Mouse (Mus musculus) heart, embryonic 11.5 days (tissue): Measurements from ENCODE around the gene Ppp3cb. TPM values are rescaled to one million over a fixed set of nuclear protein-coding genes. Genes with fewer than 3 reads are reported as not detected.

Experiments
- ATAC-seq: fragments of 200-750 bp; cut with Nextera tagmentation; replicated peaks from 2 replicates; pipeline ENCODE4 v1.8.0; 2017; ENCODE audit warnings: moderate library complexity; ENCODE audit not compliant: insufficient number of reproducible peaks, low FRiP score, low TSS enrichment
- H3K27ac ChIP-seq: fragments of 300-500 bp; sonication (generic); 2 replicates; pipeline ENCODE4 v1.5.1; 2014; ENCODE audit warnings: mild to moderate bottlenecking, low read depth, low read length
- H3K27me3 ChIP-seq: fragments of 300-500 bp; sonication (generic); 2 replicates; pipeline ENCODE4 v1.6.1; 2014; ENCODE audit warnings: mild to moderate bottlenecking, low read length, mixed read lengths; ENCODE audit not compliant: control insufficient read depth, insufficient read depth
- H3K36me3 ChIP-seq: fragments of 300-500 bp; sonication (generic); 2 replicates; pipeline ENCODE4 v1.6.1; 2014; ENCODE audit warnings: mild to moderate bottlenecking, low read length, moderate library complexity, mixed read lengths; ENCODE audit not compliant: control insufficient read depth, insufficient read depth
- H3K4me1 ChIP-seq: fragments of 300-500 bp; sonication (generic); 2 replicates; pipeline ENCODE4 v1.6.1; 2014; ENCODE audit warnings: low read length; ENCODE audit not compliant: control insufficient read depth, insufficient read depth
- H3K4me2 ChIP-seq: fragments of 300-500 bp; sonication (generic); 2 replicates; pipeline ENCODE4 v1.6.1; 2014; ENCODE audit warnings: mild to moderate bottlenecking, moderate library complexity
- H3K4me3 ChIP-seq: fragments of 300-500 bp; sonication (generic); 2 replicates; pipeline ENCODE4 v1.5.1; 2014; ENCODE audit warnings: low read depth, low read length
- H3K9ac ChIP-seq: fragments of 300-500 bp; sonication (generic); 2 replicates; pipeline ENCODE4 v1.6.1; 2014; ENCODE audit warnings: mild to moderate bottlenecking, low read depth, low read length, moderate library complexity
- H3K9me3 ChIP-seq: fragments of 300-500 bp; sonication (generic); replicated peaks from 2 replicates; pipeline ENCODE4 v1.6.1; 2016; ENCODE audit warnings: low read length; ENCODE audit not compliant: control insufficient read depth
- WGBS: fragments of 180-500 bp; shearing (Covaris S2); extraction: QIAGEN DNeasy Blood & Tissue Kit; methylation state at CpG from one replicate; pipeline ENCODE4 v1.1.7; 2014; ENCODE audit not compliant: insufficient replicate concordance; 5-methylcytosine and 5-hydroxymethylcytosine counted together
- polyA plus RNA-seq: library from polyadenylated mRNA; unstranded; fragments of >200 nt; fragmentation: Nextera tagmentation; extraction: Ambion mirVana; gene quantifications from 2 replicates; pipeline ENCODE4 v1.2.1, GENCODE M21; 2014

Ppp3cb gene
- polyA plus RNA-seq, 1 experiment from 2014 or later = 46.8 TPM

- peaks cover 11% of the 10 kb centered on the region for H3K36me3 ChIP-seq
- WGBS = 87% methylated on average over 5 of the region's 5 CpGs
These were observed 15.5 kb upstream of the Ppp3cb start for GRCm38 (mm10) chr14:20561897-20562296.

GRCm38 (mm10) chr14:20550136-20550535 is 3.8 kb upstream of the Ppp3cb start:
- H3K4me3 ChIP-seq = no peak overlapping the region
- H3K36me3 ChIP-seq = 0 out of 2 replicates have a peak, but pooled peaks cover 8% of the 10 kb centered on the region
- ATAC-seq = no peak
- no peak overlapping the region for H3K9ac ChIP-seq
- H3K9me3 ChIP-seq = no peaks in the 10 kb centered on the region
- H3K4me2 ChIP-seq = no peak overlapping the region
- 76% methylated on average over 2 of the region's 2 CpGs for WGBS
- H3K27me3 ChIP-seq = no peaks in the 10 kb centered on the region
- H3K27ac ChIP-seq = no peak overlapping the region
- 0 out of 2 replicates have a peak, but pooled peaks cover 5% of the 10 kb centered on the region for H3K4me1 ChIP-seq

More at GRCm38 (mm10) chr14:20561897-20562296, 15.5 kb upstream of the Ppp3cb start:
- Histone ChIP-seq H3K9me3 (no peaks in the 10 kb centered on the region), H3K27ac (no peak overlapping the region), H3K4me1 (no peaks in the 10 kb centered on the region), H3K4me3 (no peak overlapping the region), H3K9ac (no peak overlapping the region), H3K4me2 (no peak overlapping the region), H3K27me3 (no peaks in the 10 kb centered on the region)
- ATAC-seq = no peak

GRCm38 (mm10) chr14:20545529-20546331 is 643 bp downstream of the Ppp3cb start:
- peak; percentile 99 for ATAC-seq
- Histone ChIP-seq H3K4me3 (peak overlapping the region; percentile 86), H3K9ac (peak overlapping the region; percentile 93), H3K27me3 (no peaks in the 10 kb centered on the region), H3K36me3 (0 out of 2 replicates have a peak, but pooled peaks cover 6% of the 10 kb centered on the region), H3K9me3 (no peaks in the 10 kb centered on the region), H3K27ac (peak overlapping the region; percentile 100), H3K4me2 (peak overlapping the region; percentile 72), H3K4me1 (peaks cover 8% of the 10 kb centered on the region; the same call in 1 of the 2 replicates)
- WGBS = under 1% methylated on average over 48 of the region's 67 CpGs

GRCm38 (mm10) chr14:20544467-20545411 is 1.6 kb downstream of the Ppp3cb start:
- H3K9me3 ChIP-seq = no peaks in the 10 kb centered on the region
- ATAC-seq = no peak
- 67% methylated on average over 7 of the region's 7 CpGs for WGBS
- peak overlapping the region; percentile 34; the same call in 1 of the 2 replicates for H3K9ac ChIP-seq
- peak overlapping the region; percentile 86 for H3K4me3 ChIP-seq
- H3K4me2 ChIP-seq = peak overlapping the region; percentile 72
- no peak overlapping the region for H3K27ac ChIP-seq
- 0 out of 2 replicates have a peak, but pooled peaks cover 6% of the 10 kb centered on the region for H3K36me3 ChIP-seq
- no peaks in the 10 kb centered on the region for H3K27me3 ChIP-seq
- H3K4me1 ChIP-seq = peaks cover 8% of the 10 kb centered on the region; the same call in 1 of the 2 replicates

GRCm38 (mm10) chr14:20529643-20530042 is 16.7 kb downstream of the Ppp3cb start:
- no peak overlapping the region for H3K27ac ChIP-seq
- H3K27me3 ChIP-seq = no peaks in the 10 kb centered on the region
- no peak overlapping the region for H3K9ac ChIP-seq
- no peaks in the 10 kb centered on the region for H3K4me1 ChIP-seq
- ATAC-seq = no peak
- H3K4me3 ChIP-seq = no peak overlapping the region
- no peaks in the 10 kb centered on the region for H3K36me3 ChIP-seq
- no peaks in the 10 kb centered on the region for H3K9me3 ChIP-seq
- WGBS = 79% methylated on average over 4 of the region's 4 CpGs
- H3K4me2 ChIP-seq = no peak overlapping the region

- no peaks in the 10 kb centered on the region for H3K9me3 ChIP-seq
- H3K27ac ChIP-seq = no peak overlapping the region
- WGBS = 96% methylated on average over 2 of the region's 2 CpGs
- no peaks in the 10 kb centered on the region for H3K4me1 ChIP-seq
- no peak overlapping the region for H3K4me3 ChIP-seq
- no peak overlapping the region for H3K9ac ChIP-seq
- no peak overlapping the region for H3K4me2 ChIP-seq
- no peaks in the 10 kb centered on the region for H3K27me3 ChIP-seq
- no peak for ATAC-seq
- 0 out of 2 replicates have a peak, but pooled peaks cover 2% of the 10 kb centered on the region for H3K36me3 ChIP-seq
These were observed 26.2 kb downstream of the Ppp3cb start for GRCm38 (mm10) chr14:20520179-20520578.

GRCm38 (mm10) chr14:20508424-20508823 is 37.9 kb downstream of the Ppp3cb start:
- H3K4me3 ChIP-seq = no peak overlapping the region
- H3K27ac ChIP-seq = no peak overlapping the region
- H3K9ac ChIP-seq = no peak overlapping the region
- no peak for ATAC-seq
- H3K4me1 ChIP-seq = no peaks in the 10 kb centered on the region
- WGBS = 82% methylated on average over 2 of the region's 2 CpGs
- H3K9me3 ChIP-seq = no peaks in the 10 kb centered on the region
- no peaks in the 10 kb centered on the region for H3K36me3 ChIP-seq
- H3K4me2 ChIP-seq = no peak overlapping the region
- H3K27me3 ChIP-seq = no peaks in the 10 kb centered on the region

- no peak overlapping the region for H3K4me2 ChIP-seq
- H3K36me3 ChIP-seq = peaks cover 7% of the 10 kb centered on the region
- H3K9ac ChIP-seq = no peak overlapping the region
- no peaks in the 10 kb centered on the region for H3K27me3 ChIP-seq
- no peaks in the 10 kb centered on the region for H3K4me1 ChIP-seq
- no peaks in the 10 kb centered on the region for H3K9me3 ChIP-seq
- no peak overlapping the region for H3K27ac ChIP-seq
- H3K4me3 ChIP-seq = no peak overlapping the region
- no peak for ATAC-seq
- WGBS = 96% methylated on average over 10 of the region's 10 CpGs
These were observed 43.4 kb downstream of the Ppp3cb start for GRCm38 (mm10) chr14:20502966-20503365.
